Mouse (Mus musculus) adrenal gland, postnatal 14 days (tissue): Measurements from ENCODE around the gene Psma5. TPM values are rescaled to one million over a fixed set of nuclear protein-coding genes. Genes with fewer than 3 reads are reported as not detected.
A peak's percentile ranks its signal among the peaks of the same experiment; 100 is the strongest.
"Not testable (repeated sequence)": the region's sequence is repeated elsewhere in the genome, so short reads cannot be mapped to it uniquely, and the experiment has no call there.

Experiments
- DNase-seq: peaks from one replicate; pipeline ENCODE4 v3.0.0; 2021; ENCODE audit warnings: mixed read lengths
- long read RNA-seq, 2 experiments: library from polyadenylated mRNA; stranded (forward); transcript quantifications; one replicate each; pipeline ENCODE4 v2.0.0; 2021
- total RNA-seq: library from RNA; stranded (reverse); gene quantifications from 2 replicates; pipeline ENCODE4 v1.2.3, GENCODE M21; 2021

Gene Psma5
- 83.9 and 86.4 TPM in 2 replicates for total RNA-seq
- long read RNA-seq, experiment 1, transcript Psma5-201 (9 exons, 1,239 nt) = major isoform, 183 of 206 reads
- long read RNA-seq, experiment 1, partial matches to known transcripts = 21 of 206 reads
- long read RNA-seq, experiment 1, other reads (novel, unspliced or antisense) = 2 of 206 reads
- long read RNA-seq, experiment 2, transcript Psma5-201 (9 exons, 1,239 nt) = major isoform, 168 of 189 reads
- long read RNA-seq, experiment 2, partial matches to known transcripts = 16 of 189 reads
- long read RNA-seq, experiment 2, other reads (novel, unspliced or antisense) = 5 of 189 reads

DNA sequence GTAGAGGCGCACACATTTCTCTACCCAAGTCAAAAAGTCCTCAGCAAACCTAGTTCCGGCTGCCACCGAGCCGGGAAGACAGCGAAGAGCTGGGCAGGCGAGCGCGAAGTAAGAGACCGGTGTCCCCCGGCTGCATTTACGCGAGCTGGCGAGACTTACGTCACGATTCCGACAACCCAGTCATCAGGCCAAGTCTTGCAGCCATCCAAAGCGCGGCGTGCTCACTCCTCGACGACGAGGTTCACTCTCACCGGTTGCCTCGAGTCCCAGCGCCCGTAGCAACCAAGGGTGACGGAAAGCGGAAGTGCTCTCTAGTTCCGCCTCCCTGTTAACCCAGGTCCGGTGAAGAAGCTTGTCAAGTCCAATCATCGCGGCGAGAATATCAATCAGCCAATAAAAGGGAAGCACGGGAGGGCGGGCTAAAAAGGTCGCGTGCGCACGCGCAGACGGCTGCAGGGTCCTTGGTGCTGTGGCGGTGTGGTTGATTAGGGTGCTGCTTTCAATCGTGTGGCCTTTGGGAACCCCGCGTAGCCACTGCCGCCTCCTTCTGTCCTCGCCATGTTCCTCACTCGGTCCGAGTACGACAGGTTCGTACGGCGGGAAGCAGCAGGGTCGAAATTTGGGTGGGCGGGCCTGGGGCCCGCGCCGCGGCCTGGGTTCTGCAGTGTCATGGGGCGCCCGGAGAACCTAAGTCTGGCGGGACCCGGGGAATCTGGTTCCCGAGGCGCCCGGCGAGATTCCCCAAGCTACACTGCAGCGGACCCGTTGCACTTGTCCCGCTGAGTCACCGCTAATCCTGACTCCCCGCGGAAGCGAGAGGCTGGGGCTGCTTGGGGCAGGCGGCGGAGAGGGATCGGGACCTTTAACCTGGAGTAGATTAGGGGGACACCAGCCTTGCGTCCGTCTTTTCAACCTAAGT lies at the start of gene Psma5:
Psma5 (plus strand) TSS at position 208 of the 919 bp plus-strand sequence.
- DNase-seq = peak; percentile 98

- DNase-seq = no peak
These were observed 47.7 kb upstream of the Psma5 start for GRCm38 (mm10) chr3:108209001-108209400.

GRCm38 (mm10) chr3:108209536-108209935 lies 47.2 kb upstream of the Psma5 start:
- DNase-seq = no peak

GRCm38 (mm10) chr3:108209946-108210770 lies 46.6 kb upstream of the Psma5 start:
- DNase-seq = peak; percentile 96

DNA sequence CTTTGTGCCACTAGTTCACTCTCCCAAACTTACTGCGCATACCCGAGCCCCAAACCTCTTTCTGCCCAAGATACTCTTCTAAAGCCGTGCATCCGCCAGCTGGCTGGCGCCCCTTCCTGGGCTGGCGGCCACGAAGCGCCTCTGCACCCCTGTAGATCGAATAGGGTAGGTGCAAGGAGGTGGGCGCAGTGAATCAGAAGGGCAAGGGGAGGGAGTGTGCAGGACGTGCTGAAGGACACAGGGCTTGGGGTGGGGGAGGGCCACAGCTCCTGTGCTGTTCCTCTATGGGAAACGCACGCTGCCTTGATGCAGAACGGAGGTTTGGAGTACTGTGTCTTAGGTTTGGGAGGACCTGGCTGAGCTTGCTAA lies 46.0 kb upstream of the Psma5 start, which contains the start of gene Atxn7l2:
Atxn7l2 (minus strand) TSS at position 164 of the 369 bp plus-strand sequence.
- peak; percentile 76 for DNase-seq

GRCm38 (mm10) chr3:108211845-108212244 lies 44.9 kb upstream of the Psma5 start:
- no peak for DNase-seq

- DNase-seq = peak; percentile 34
These were observed 44.3 kb upstream of the Psma5 start for GRCm38 (mm10) chr3:108212406-108212805.

DNA sequence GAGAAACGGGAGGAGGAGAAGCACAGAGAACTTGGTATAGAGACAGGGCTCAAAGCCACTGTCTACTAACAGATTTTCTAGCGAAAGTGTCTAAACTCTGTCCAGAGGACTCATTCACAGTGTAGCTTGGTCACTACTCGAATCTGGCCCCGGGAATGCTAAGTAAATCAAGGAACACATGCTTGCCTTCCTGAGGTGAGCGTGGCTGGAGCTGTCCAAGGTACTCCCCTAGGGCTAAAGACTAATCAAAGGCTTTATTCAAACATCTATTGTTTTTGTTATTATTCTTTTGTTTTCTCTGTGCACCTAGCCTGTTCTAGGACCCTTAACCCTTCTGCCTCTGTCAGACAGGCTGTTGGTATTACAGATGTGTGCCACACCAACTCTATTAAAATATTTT lies 42.0 kb upstream of the Psma5 start:
- DNase-seq = peak; percentile 60

DNA sequence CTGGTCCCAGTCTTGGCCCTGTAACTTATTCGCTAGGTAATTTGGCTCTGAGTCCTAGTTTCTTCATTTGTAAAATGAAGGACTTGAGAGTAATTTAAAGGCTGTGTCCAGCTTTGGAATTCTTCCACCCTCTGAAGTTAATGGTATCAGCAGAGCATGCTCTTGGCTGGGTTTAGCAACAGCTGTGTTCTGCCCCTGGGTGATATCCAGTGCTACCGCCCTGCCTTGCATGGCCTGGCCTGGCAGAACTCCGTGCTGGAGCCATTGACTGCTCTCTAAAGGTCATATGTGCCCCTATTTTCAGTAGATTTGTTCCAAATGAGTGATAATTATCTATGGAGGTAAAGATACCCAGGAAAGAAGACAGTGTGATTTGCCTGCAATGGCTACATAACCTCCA lies 36.1 kb upstream of the Psma5 start:
- no peak for DNase-seq

- no peak for DNase-seq
These were observed 30.8 kb upstream of the Psma5 start for GRCm38 (mm10) chr3:108225711-108226557.

- peak; percentile 76 for DNase-seq
These were observed 30.0 kb upstream of the Psma5 start, which contains the start of gene Sypl2 for GRCm38 (mm10) chr3:108226558-108227350. Gene Sypl2, minus strand, starts transcription at chr3:108226648.

DNA sequence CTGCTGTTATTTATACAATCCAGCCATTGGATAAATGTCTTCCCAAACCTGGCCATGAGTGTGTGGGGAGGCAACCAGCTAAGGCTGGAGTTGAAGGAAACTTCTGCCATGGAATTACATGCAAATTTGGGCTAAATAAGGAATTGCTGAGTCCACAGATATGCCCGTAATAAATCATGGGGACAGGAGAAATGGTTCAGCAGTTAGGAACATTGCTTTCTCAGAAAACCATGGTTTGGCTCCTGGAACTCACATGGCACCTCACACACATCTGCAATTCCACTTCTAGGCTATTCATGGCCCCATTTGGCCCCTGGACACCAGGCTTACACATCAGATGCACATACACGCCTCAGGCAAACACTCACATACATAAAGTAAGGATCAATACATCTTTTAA lies 29.2 kb upstream of the Psma5 start:
- DNase-seq = no peak

GRCm38 (mm10) chr3:108231646-108232045 lies 25.1 kb upstream of the Psma5 start:
- no peak for DNase-seq

DNA sequence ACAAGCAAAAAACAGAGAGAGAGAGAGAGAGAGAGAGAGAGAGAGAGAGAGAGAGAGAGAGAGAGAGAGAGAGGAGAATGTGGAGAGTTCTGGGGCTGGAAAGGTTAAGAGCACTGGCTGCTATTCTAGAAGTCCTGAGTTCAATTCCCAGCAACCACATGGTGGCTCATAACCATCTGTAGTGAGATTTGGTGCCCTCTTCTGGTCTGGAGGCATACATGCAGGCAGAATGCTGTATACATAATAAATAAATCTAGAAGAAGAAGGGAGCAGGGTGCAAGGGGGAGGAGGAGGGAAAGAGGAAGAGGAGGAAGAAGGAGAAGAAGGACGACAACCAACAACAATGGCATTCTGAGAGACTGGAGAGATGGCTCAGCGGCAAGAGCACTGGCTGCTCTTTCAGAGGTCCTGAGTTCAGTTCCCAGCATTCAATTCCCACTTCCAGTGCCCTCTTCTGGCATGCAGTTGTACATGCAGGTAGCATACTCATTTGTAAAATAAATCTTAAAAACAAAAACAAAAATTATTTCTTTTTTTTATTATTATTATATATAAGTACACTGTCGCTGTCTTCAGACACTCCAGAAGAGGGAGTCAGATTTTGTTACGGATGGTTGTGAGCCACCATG lies 19.1 kb upstream of the Psma5 start:
- not testable (repeated sequence) for DNase-seq

GRCm38 (mm10) chr3:108241243-108241839 lies 15.4 kb upstream of the Psma5 start:
- DNase-seq = no peak

DNA sequence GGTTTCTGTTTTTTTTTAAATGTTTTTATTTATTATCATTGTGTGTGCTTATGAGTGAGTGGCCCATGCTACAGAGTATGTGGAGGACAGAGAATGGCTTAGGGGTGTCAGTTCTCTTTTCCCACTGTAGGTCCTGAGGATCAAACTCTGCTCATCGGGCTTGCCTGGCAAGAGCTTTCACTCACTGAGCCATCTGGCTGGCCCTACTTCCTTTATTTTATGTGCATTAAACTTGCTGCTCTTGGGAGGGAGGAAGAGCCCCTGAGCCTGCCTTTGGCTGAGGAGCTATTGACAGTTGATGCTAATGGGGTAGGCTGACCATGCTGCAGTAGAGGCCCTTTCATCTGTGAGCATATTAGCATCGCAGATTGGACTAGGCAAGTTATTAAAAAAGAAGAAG lies 9.9 kb upstream of the Psma5 start:
- no peak for DNase-seq

- DNase-seq = no peak
These were observed 1.2 kb downstream of the Psma5 start for GRCm38 (mm10) chr3:108257831-108258500.

DNA sequence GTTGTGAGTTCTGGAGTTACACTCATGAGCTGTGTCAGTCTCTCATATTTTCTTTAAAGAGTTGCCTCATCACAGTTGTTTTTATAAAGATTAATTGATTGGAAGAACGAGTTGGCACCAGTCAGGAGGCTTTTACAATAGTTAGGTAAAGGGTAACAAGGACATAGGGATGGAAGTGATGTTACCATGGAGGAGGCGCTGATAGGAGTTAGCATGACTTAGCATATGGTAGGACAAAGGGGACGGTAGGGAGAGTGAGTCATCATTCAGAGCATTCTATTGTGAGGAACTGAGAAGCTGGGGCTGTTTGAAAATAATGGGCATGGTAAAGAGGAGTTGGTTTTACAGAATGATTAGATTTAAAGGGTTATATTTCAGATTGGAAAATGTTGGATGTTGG lies 2.6 kb downstream of the Psma5 start:
- DNase-seq = no peak

GRCm38 (mm10) chr3:108279495-108279894 lies 22.8 kb downstream of the Psma5 start:
- not testable (repeated sequence) for DNase-seq
